Mouse (Mus musculus) kidney, postnatal 0 days (tissue): Measurements from ENCODE around the gene Pld6. TPM values are rescaled to one million over a fixed set of nuclear protein-coding genes. Genes with fewer than 3 reads are reported as not detected.
"Not testable (repeated sequence)": the region's sequence is repeated elsewhere in the genome, so short reads cannot be mapped to it uniquely, and the experiment has no call there.

Experiments
- ATAC-seq: fragments of 200-750 bp; cut with Nextera tagmentation; replicated peaks from 2 replicates; pipeline ENCODE4 v1.8.0; 2017; ENCODE audit warnings: low read depth, moderate number of reproducible peaks, moderate TSS enrichment, moderate library complexity; ENCODE audit not compliant: low FRiP score
- DNase-seq: peaks from one replicate; pipeline ENCODE4 v3.0.0-alpha.2; 2016; ENCODE audit warnings: low spot score
- H3K27ac ChIP-seq: fragments of 300-500 bp; sonication (generic); 2 replicates; pipeline ENCODE4 v1.5.1; 2014; ENCODE audit warnings: mild to moderate bottlenecking
- H3K27me3 ChIP-seq: fragments of 300-500 bp; sonication (generic); 2 replicates; pipeline ENCODE4 v1.6.1; 2014; ENCODE audit warnings: low read length, mixed read lengths; ENCODE audit not compliant: insufficient read depth
- H3K36me3 ChIP-seq: fragments of 300-500 bp; sonication (generic); 2 replicates; pipeline ENCODE4 v1.6.1; 2014; ENCODE audit warnings: low read length, mixed read lengths; ENCODE audit not compliant: insufficient read depth
- H3K4me1 ChIP-seq: fragments of 300-500 bp; sonication (generic); replicated peaks from 2 replicates; pipeline ENCODE4 v1.6.1; 2014; ENCODE audit warnings: antibody characterized with exemption, low read length, mixed read lengths; ENCODE audit not compliant: insufficient read depth
- H3K4me2 ChIP-seq: fragments of 300-500 bp; sonication (generic); 2 replicates; pipeline ENCODE4 v1.6.1; 2014; ENCODE audit warnings: mild to moderate bottlenecking, low read length, moderate library complexity, mixed read lengths
- H3K4me3 ChIP-seq: fragments of 300-500 bp; sonication (generic); replicated peaks from 2 replicates; pipeline ENCODE4 v1.5.1; 2014; ENCODE audit warnings: low read depth, low read length
- H3K9ac ChIP-seq: fragments of 300-500 bp; sonication (generic); 2 replicates; pipeline ENCODE4 v1.6.1; 2014; ENCODE audit warnings: low read depth, low read length
- H3K9me3 ChIP-seq: fragments of 300-500 bp; sonication (generic); replicated peaks from 2 replicates; pipeline ENCODE4 v1.6.1; 2016; ENCODE audit warnings: low read length, inconsistent platforms, mixed read lengths
- CTCF ChIP-seq: IDR thresholded peaks from 2 replicates; pipeline ENCODE4 v1.5.1; 2016; ENCODE audit warnings: antibody characterized with exemption, low read depth, mild to moderate bottlenecking, moderate library complexity
- WGBS: fragments of 180-500 bp; shearing (Covaris S2); extraction: QIAGEN DNeasy Blood & Tissue Kit; methylation state at CpG from one replicate; pipeline ENCODE4 v1.1.7; 2014; 5-methylcytosine and 5-hydroxymethylcytosine counted together
- polyA plus RNA-seq: library from polyadenylated mRNA; unstranded; fragments of >200 nt; fragmentation: Nextera tagmentation; extraction: Ambion mirVana; gene quantifications from 2 replicates; pipeline ENCODE4 v1.2.1, GENCODE M21; 2015

Gene Pld6
- polyA plus RNA-seq, 1 experiment from 2014 or later, result 2.9 TPM

- DNase-seq (no peak), ATAC-seq (no peak)
- no peak for TF ChIP-seq CTCF
- Histone ChIP-seq H3K27me3 (no peaks in the 10 kb centered on the region), H3K4me3 (no peak overlapping the region), H3K4me1 (no peaks in the 10 kb centered on the region), H3K36me3 (peaks cover 48% of the 10 kb centered on the region), H3K9ac (no peak overlapping the region), H3K9me3 (no peaks in the 10 kb centered on the region), H3K27ac (no peak overlapping the region), H3K4me2 (no peak overlapping the region)
- WGBS, result 74% methylated on average over 5 of the region's 5 CpGs
Measured at GRCm38 (mm10) chr11:59745851-59746250, 41.6 kb downstream of the Pld6 start.

GRCm38 (mm10) chr11:59744374-59744773 lies 43.1 kb downstream of the Pld6 start:
- ATAC-seq (no peak), DNase-seq (no peak)
- H3K9me3 ChIP-seq, result no peaks in the 10 kb centered on the region
- H3K9ac ChIP-seq, result no peak overlapping the region
- no peak overlapping the region for H3K27ac ChIP-seq
- no peak for TF ChIP-seq CTCF
- H3K27me3 ChIP-seq, result no peaks in the 10 kb centered on the region
- 92% methylated on average over 4 of the region's 4 CpGs for WGBS
- no peak overlapping the region for H3K4me3 ChIP-seq
- no peak overlapping the region for H3K4me2 ChIP-seq
- H3K4me1 ChIP-seq, result no peaks in the 10 kb centered on the region
- H3K36me3 ChIP-seq, result peaks cover 53% of the 10 kb centered on the region

- no peaks in the 10 kb centered on the region for H3K4me1 ChIP-seq
- H3K36me3 ChIP-seq, result peaks cover 57% of the 10 kb centered on the region
- no peak overlapping the region for H3K9ac ChIP-seq
- TF ChIP-seq CTCF, result no peak
- no peak overlapping the region for H3K27ac ChIP-seq
- H3K4me2 ChIP-seq, result no peak overlapping the region
- no peaks in the 10 kb centered on the region for H3K9me3 ChIP-seq
- no peaks in the 10 kb centered on the region for H3K27me3 ChIP-seq
- no peak overlapping the region for H3K4me3 ChIP-seq
- 100% methylated on average over 1 of the region's 1 CpGs for WGBS
- ATAC-seq (no peak), DNase-seq (no peak)
Measured at GRCm38 (mm10) chr11:59743712-59744111, 43.7 kb downstream of the Pld6 start.

GRCm38 (mm10) chr11:59743307-59743706 lies 44.1 kb downstream of the Pld6 start:
- H3K4me2 ChIP-seq, result no peak overlapping the region
- WGBS, result 97% methylated on average over 2 of the region's 2 CpGs
- TF ChIP-seq CTCF, result no peak
- no peak overlapping the region for H3K27ac ChIP-seq
- H3K4me3 ChIP-seq, result no peak overlapping the region
- no peaks in the 10 kb centered on the region for H3K27me3 ChIP-seq
- DNase-seq, result no peak
- H3K4me1 ChIP-seq, result no peaks in the 10 kb centered on the region
- peaks cover 60% of the 10 kb centered on the region for H3K36me3 ChIP-seq
- ATAC-seq, result no peak
- no peak overlapping the region for H3K9ac ChIP-seq
- no peaks in the 10 kb centered on the region for H3K9me3 ChIP-seq

- H3K4me1 ChIP-seq, result no peaks in the 10 kb centered on the region
- H3K4me3 ChIP-seq, result no peak overlapping the region
- no peak overlapping the region for H3K4me2 ChIP-seq
- no peak overlapping the region for H3K9ac ChIP-seq
- H3K36me3 ChIP-seq, result peaks cover 74% of the 10 kb centered on the region
- no peak for DNase-seq
- H3K27me3 ChIP-seq, result no peaks in the 10 kb centered on the region
- H3K27ac ChIP-seq, result no peak overlapping the region
- 90% methylated on average over 5 of the region's 5 CpGs for WGBS
- no peaks in the 10 kb centered on the region for H3K9me3 ChIP-seq
- no peak for TF ChIP-seq CTCF
- no peak for ATAC-seq
Measured at GRCm38 (mm10) chr11:59741915-59742314, 45.5 kb downstream of the Pld6 start.

GRCm38 (mm10) chr11:59739996-59740395 lies 47.4 kb downstream of the Pld6 start:
- no peak overlapping the region for H3K27ac ChIP-seq
- peaks cover 83% of the 10 kb centered on the region for H3K36me3 ChIP-seq
- H3K9ac ChIP-seq, result no peak overlapping the region
- 78% methylated on average over 2 of the region's 2 CpGs for WGBS
- DNase-seq (no peak), ATAC-seq (no peak)
- no peaks in the 10 kb centered on the region for H3K4me1 ChIP-seq
- H3K4me3 ChIP-seq, result no peak overlapping the region
- TF ChIP-seq CTCF, result no peak
- no peaks in the 10 kb centered on the region for H3K9me3 ChIP-seq
- no peaks in the 10 kb centered on the region for H3K27me3 ChIP-seq
- H3K4me2 ChIP-seq, result no peak overlapping the region

GRCm38 (mm10) chr11:59737250-59737649 lies 50.2 kb downstream of the Pld6 start:
- 95% methylated on average over 12 of the region's 12 CpGs for WGBS
- ATAC-seq (no peak), DNase-seq (no peak)
- peaks cover 2% of the 10 kb centered on the region; the same call in 1 of the 2 replicates for H3K4me1 ChIP-seq
- no peak overlapping the region for H3K4me3 ChIP-seq
- H3K27ac ChIP-seq, result no peak overlapping the region
- H3K4me2 ChIP-seq, result no peak overlapping the region
- no peaks in the 10 kb centered on the region for H3K27me3 ChIP-seq
- TF ChIP-seq CTCF, result no peak
- H3K36me3 ChIP-seq, result peaks cover 68% of the 10 kb centered on the region
- H3K9me3 ChIP-seq, result no peaks in the 10 kb centered on the region
- no peak overlapping the region for H3K9ac ChIP-seq

GRCm38 (mm10) chr11:59735938-59736337 lies 51.5 kb downstream of the Pld6 start:
- H3K27me3 ChIP-seq, H3K9me3 ChIP-seq, H3K4me1 ChIP-seq, DNase-seq, H3K4me3 ChIP-seq, H3K4me2 ChIP-seq, H3K9ac ChIP-seq, H3K27ac ChIP-seq, ATAC-seq: not testable (repeated sequence)
- WGBS, result 82% methylated on average over 4 of the region's 4 CpGs
- peaks cover 58% of the 10 kb centered on the region for H3K36me3 ChIP-seq
